Mouse (Mus musculus) CH12.LX (cell line): ENCODE data around the gene Phf3.

Source experiments
- CHD1 ChIP-seq: IDR thresholded peaks from 2 replicates; pipeline ENCODE4 v1.6.1; 2012; ENCODE audit warnings: low read depth, low read length, improper control_type of control experiment, inconsistent platforms
- CHD2 ChIP-seq: IDR thresholded peaks from 2 replicates; pipeline ENCODE4 v1.6.1; 2011; ENCODE audit warnings: low read length, improper control_type of control experiment
- CTCF ChIP-seq, 2 experiments: IDR thresholded peaks in 1 of 2; conservative IDR thresholded peaks in 1 of 2; 2 replicates each; pipeline ENCODE4 v1.5.1; 2011 to 2012; ENCODE audit warnings: low read depth in 2 of 2, low read length in 2 of 2, improper control_type of control experiment in 1 of 2, inconsistent platforms in 1 of 2, mild to moderate bottlenecking in 1 of 2, moderate library complexity in 1 of 2
- EP300 ChIP-seq: IDR thresholded peaks from 2 replicates; pipeline ENCODE4 v1.6.1; 2011; ENCODE audit warnings: low read length, improper control_type of control experiment
- ETS1 ChIP-seq: conservative IDR thresholded peaks from 2 replicates; pipeline ENCODE4 v1.6.1; 2012; ENCODE audit warnings: low read depth, mild to moderate bottlenecking, inconsistent platforms, low read length, improper control_type of control experiment, moderate library complexity
- GABPA ChIP-seq: IDR thresholded peaks from 2 replicates; pipeline ENCODE4 v1.6.1; 2012; ENCODE audit warnings: low read depth, low read length, improper control_type of control experiment, inconsistent platforms; ENCODE audit not compliant: insufficient replicate concordance
- MXI1 ChIP-seq: IDR thresholded peaks from 2 replicates; pipeline ENCODE4 v1.6.1; 2011; ENCODE audit warnings: mild to moderate bottlenecking, low read depth, low read length, improper control_type of control experiment
- NELFE ChIP-seq: IDR thresholded peaks from 2 replicates; pipeline ENCODE4 v1.6.1; 2011; ENCODE audit warnings: low read depth, low read length, improper control_type of control experiment
- POLR2A ChIP-seq: IDR thresholded peaks from 2 replicates; pipeline ENCODE4 v1.6.1; 2011; ENCODE audit warnings: low read depth, mild to moderate bottlenecking, improper control_type of control experiment, low read length
- SMC3 ChIP-seq: IDR thresholded peaks from 2 replicates; pipeline ENCODE4 v1.6.1; 2011; ENCODE audit warnings: low read depth, low read length, improper control_type of control experiment
- ZKSCAN1 ChIP-seq: IDR thresholded peaks from 2 replicates; pipeline ENCODE4 v1.6.1; 2012; ENCODE audit warnings: low read depth, inconsistent platforms, low read length, improper control_type of control experiment, borderline replicate concordance
- ZNF384 ChIP-seq: IDR thresholded peaks from 2 replicates; pipeline ENCODE4 v1.6.1; 2012; ENCODE audit warnings: low read depth, low read length, improper control_type of control experiment, inconsistent platforms

- no peak for TF ChIP-seq CTCF (conservative IDR thresholded peaks at IDR 0.05 in 1 of 2, IDR thresholded peaks at IDR 0.05 in 1 of 2; ENCODE audit: low read depth in 2 of 2, low read length in 2 of 2)
- TF ChIP-seq CHD1 = no peak
- no peak for TF ChIP-seq CHD2
- TF ChIP-seq GABPA = no peak
- no peak for TF ChIP-seq NELFE
- TF ChIP-seq ZKSCAN1 = no peak
- TF ChIP-seq POLR2A = no peak
- TF ChIP-seq SMC3 = no peak
- TF ChIP-seq MXI1 = no peak
- TF ChIP-seq EP300 = no peak
- no peak for TF ChIP-seq ETS1
- no peak for TF ChIP-seq ZNF384
These were observed 68.8 kb downstream of the Phf3 start for GRCm38 (mm10) chr1:30804919-30805318.
